Comparison of ENCODE assay signal across 12 mouse cellular contexts in genomic region chr6:47837630-47838029, GRCm38 (mm10).
"Had no signal": no experiment of that assay in that cellular context is flagged by ENCODE, and none has a peak within 500 bp of the region (broad histone marks: within the 10 kb centered on the region; RNA-seq: fewer than 3 reads in every experiment).

No protein-coding gene starts in this region.

- H3K4me2 ChIP-seq: intestine, embryonic 15.5 days; limb, embryonic 12.5 days; lung, embryonic 15.5 days had no signal

- DNase-seq: kidney, adult 18-20 months; kidney, postnatal 10 days; kidney, postnatal 4 days; lung, postnatal 14 days; right cerebral cortex, postnatal 25 days; thymus, postnatal 4 days had no signal

- H3K9me3 ChIP-seq: intestine, embryonic 15.5 days; limb, embryonic 12.5 days; liver, embryonic 15.5 days; lung, embryonic 15.5 days had no signal

- H3K27ac ChIP-seq: intestine, embryonic 15.5 days; layer of hippocampus, adult 2 months; limb, embryonic 12.5 days; liver, embryonic 15.5 days; lung, embryonic 15.5 days had no signal

- H3K4me1 ChIP-seq: intestine, embryonic 15.5 days had no signal

- H3K36me3 ChIP-seq: intestine, embryonic 15.5 days; liver, embryonic 15.5 days had no signal

- H3K27me3 ChIP-seq: intestine, embryonic 15.5 days; limb, embryonic 12.5 days; liver, embryonic 15.5 days; lung, embryonic 15.5 days had no signal

- ATAC-seq: intestine, embryonic 15.5 days; midbrain, embryonic 16.5 days had no signal

- H3K4me3 ChIP-seq: intestine, embryonic 15.5 days; layer of hippocampus, adult 2 months; limb, embryonic 12.5 days; liver, embryonic 15.5 days; lung, embryonic 15.5 days had no signal

- H3K9ac ChIP-seq: intestine, embryonic 15.5 days; limb, embryonic 12.5 days; liver, embryonic 15.5 days; lung, embryonic 15.5 days had no signal
